In the genomic region with DNA sequence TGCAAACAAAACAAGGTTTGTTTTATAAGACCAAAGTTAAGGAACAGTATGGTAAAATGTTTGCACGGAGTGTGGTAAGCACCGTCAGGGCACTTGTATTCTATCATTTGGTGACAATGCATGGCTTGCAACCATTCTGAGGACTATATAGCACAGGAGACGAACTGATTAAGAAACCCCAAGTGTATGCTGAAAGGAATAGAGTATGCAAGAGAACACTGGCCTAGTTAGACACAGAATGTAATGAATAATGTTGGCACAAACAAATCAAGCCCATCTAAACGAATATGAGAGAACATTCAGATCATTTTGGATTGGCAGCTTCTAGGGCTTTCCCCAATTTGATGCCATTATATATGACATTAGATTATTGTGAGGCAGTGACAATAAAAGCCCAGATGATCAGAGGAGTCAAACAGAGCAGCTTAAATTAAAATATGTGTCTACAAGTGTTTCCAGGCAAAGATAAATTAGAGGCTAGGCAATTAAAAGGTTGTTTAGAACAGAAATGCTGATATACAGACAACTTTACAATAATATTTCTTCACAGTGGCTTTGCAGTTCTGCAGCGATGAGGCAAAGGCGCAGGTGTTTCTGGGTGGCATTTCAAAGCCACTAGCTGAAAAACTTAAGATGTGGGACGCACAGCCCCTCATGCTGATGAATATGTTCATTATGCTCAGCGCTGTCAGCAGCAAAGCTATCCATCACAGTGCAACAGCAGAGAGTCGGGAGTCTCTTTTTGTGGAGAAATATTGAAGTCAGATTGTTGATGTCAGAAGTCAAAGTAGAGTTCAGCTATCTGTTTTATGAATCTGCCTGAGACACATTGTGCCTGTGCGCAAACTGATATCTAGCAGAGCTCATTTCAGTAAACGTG, we compare ENCODE assay signal across 23 mouse cellular contexts.
DNase-seq lines count a peak whose midpoint lies in the region; ATAC-seq lines count a peak whose summit lies in the region.
"Had no signal": no experiment of that assay in that cellular context is flagged by ENCODE, and none has a peak within 500 bp of the region (broad histone marks: within the 10 kb centered on the region; RNA-seq: fewer than 3 reads in every experiment).

No protein-coding gene starts in this region.

- H3K4me3 ChIP-seq in forebrain, embryonic 13.5 days = peak overlapping the region; percentile 15
- H3K4me3 ChIP-seq: embryonic facial prominence, embryonic 10.5 days; heart, embryonic 10.5 days; limb, embryonic 15.5 days had no signal

- intact Hi-C loops in heart, postnatal 36 days (cut with DNase I) = no loop called here

- H3K4me1 ChIP-seq in forebrain, embryonic 13.5 days = peaks cover 57% of the 10 kb centered on the region
- H3K4me1 ChIP-seq: heart, embryonic 10.5 days; limb, embryonic 15.5 days had no signal

- peak overlapping the region; percentile 51 for H3K4me2 ChIP-seq in forebrain, embryonic 13.5 days
- H3K4me2 ChIP-seq: limb, embryonic 15.5 days; lung, embryonic 14.5 days had no signal

- no peaks in the 10 kb centered on the region for H3K9me3 ChIP-seq in forebrain, embryonic 13.5 days (replicated peaks)
- H3K9me3 ChIP-seq: embryonic facial prominence, embryonic 10.5 days; heart, embryonic 10.5 days; limb, embryonic 15.5 days had no signal

- H3K36me3 ChIP-seq in forebrain, embryonic 13.5 days (ENCODE audit: poor library complexity, severe bottlenecking) = no peaks in the 10 kb centered on the region
- H3K36me3 ChIP-seq: embryonic facial prominence, embryonic 10.5 days; heart, embryonic 10.5 days; limb, embryonic 15.5 days had no signal

- peak overlapping the region; percentile 55 for H3K9ac ChIP-seq in forebrain, embryonic 13.5 days
- H3K9ac ChIP-seq: limb, embryonic 15.5 days; liver, embryonic 14.5 days; lung, embryonic 14.5 days had no signal

- H3K27ac ChIP-seq in forebrain, embryonic 13.5 days = peak overlapping the region; percentile 91
- H3K27ac ChIP-seq: embryonic facial prominence, embryonic 10.5 days; heart, embryonic 10.5 days; hindbrain, postnatal 0 days; limb, embryonic 15.5 days; liver, embryonic 14.5 days had no signal

- ATAC-seq in forebrain, embryonic 13.5 days = peak; percentile 44
- ATAC-seq: hindbrain, postnatal 0 days; intestine, embryonic 16.5 days had no signal

- 19% methylated on average over 11 of the region's 11 CpGs for WGBS in forebrain, embryonic 13.5 days

- DNase-seq in layer of hippocampus, postnatal 36 days = peak; percentile 11 to 14
- no peak for DNase-seq in layer of hippocampus, adult 11-12 months (ENCODE audit: low spot score)
- peak; percentile 28 for DNase-seq in right cerebral cortex, postnatal 25 days
- DNase-seq in right cerebral cortex, adult 18-20 months = no peak
- DNase-seq in heart, postnatal 36 days = no peak
- no peak for DNase-seq in cerebellum, adult 8-10 months
- DNase-seq: adrenal gland, adult 2 months; cerebellum, adult 11-12 months; cerebellum, postnatal 14 days; kidney, adult 9 months; kidney, postnatal 14 days; lung, embryonic 14.5 days; lung, postnatal 36 days; midbrain, embryonic 14.5 days; thymus, adult 2 months; thymus, postnatal 4 days had no signal

- no peaks in the 10 kb centered on the region for H3K27me3 ChIP-seq in forebrain, embryonic 13.5 days
- H3K27me3 ChIP-seq: limb, embryonic 15.5 days had no signal

Comparison
In these comparisons a context has a peak if more than half of its experiments do, and no peak if none do; other contexts are left out.
1. DNase-seq: peak in layer of hippocampus, postnatal 36 days (2 of 2) and right cerebral cortex, postnatal 25 days (single experiment); none in layer of hippocampus, adult 11-12 months (single experiment), right cerebral cortex, adult 18-20 months (single experiment), heart, postnatal 36 days (0 of 2) and cerebellum, adult 8-10 months (single experiment).